Mouse (Mus musculus) CH12.LX (cell line): Measurements from ENCODE around the gene Sh3bgrl2. TPM values are rescaled to one million over a fixed set of nuclear protein-coding genes. Genes with fewer than 3 reads are reported as not detected.
"Not testable (repeated sequence)": the region's sequence is repeated elsewhere in the genome, so short reads cannot be mapped to it uniquely, and the experiment has no call there.

ENCODE experiments used
- DNase-seq: peaks from one replicate; pipeline ENCODE4 v3.0.0-alpha.2; 2013; ENCODE audit errors: extremely low read depth
- H3K27ac ChIP-seq: 2 replicates; pipeline ENCODE4 v1.5.1; 2012; ENCODE audit warnings: low read depth, mild to moderate bottlenecking, control low read depth, moderate library complexity; ENCODE audit not compliant: insufficient read depth
- H3K27me3 ChIP-seq: replicated peaks from 2 replicates; pipeline ENCODE3; 2012; ENCODE audit warnings: inconsistent platforms
- H3K36me3 ChIP-seq, 2 experiments: replicated peaks in 1 of 2; 2 replicates each; pipeline versions ENCODE3 to v1.6.1; 2012; ENCODE audit warnings: inconsistent platforms in 1 of 2, low read length in 1 of 2, mild to moderate bottlenecking in 1 of 2, mixed read lengths in 1 of 2, moderate library complexity in 1 of 2; ENCODE audit not compliant: control insufficient read depth in 1 of 2, insufficient read depth in 1 of 2
- H3K4me1 ChIP-seq, 2 experiments: 2 replicates each; pipeline ENCODE4 v1.6.1; 2012; ENCODE audit warnings: inconsistent platforms in 1 of 2, moderate library complexity in 1 of 2; ENCODE audit not compliant: insufficient read depth in 2 of 2, control insufficient read depth in 1 of 2
- H3K4me2 ChIP-seq: 2 replicates; pipeline ENCODE4 v1.6.1; 2012; ENCODE audit warnings: low read depth, mild to moderate bottlenecking, control low read depth; ENCODE audit not compliant: poor library complexity, insufficient read depth, severe bottlenecking
- H3K4me3 ChIP-seq, 3 experiments: fragments of 150-350 bp in 1 of 3; sonication (generic) in 1 of 3; replicated peaks in 1 of 3; 2 replicates each; pipeline versions ENCODE3 to v1.5.1; 2011 to 2012; ENCODE audit warnings: low read depth in 2 of 3, low read length in 2 of 3, mild to moderate bottlenecking in 2 of 3, moderate library complexity in 2 of 3, control low read depth in 1 of 3, improper control_type of control experiment in 1 of 3, inconsistent platforms in 1 of 3, mixed read lengths in 1 of 3; ENCODE audit not compliant: poor library complexity in 1 of 3
- H3K79me2 ChIP-seq: replicated peaks from 2 replicates; pipeline ENCODE4 v1.6.1; 2012; ENCODE audit warnings: mild to moderate bottlenecking, moderate library complexity; ENCODE audit not compliant: control insufficient read depth, poor library complexity, insufficient read depth, severe bottlenecking; ENCODE audit errors: extremely low read depth
- H3K9ac ChIP-seq: 2 replicates; pipeline ENCODE4 v1.6.1; 2012; ENCODE audit warnings: low read depth, mild to moderate bottlenecking, control low read depth, moderate library complexity; ENCODE audit not compliant: insufficient read depth
- H3K9me3 ChIP-seq: replicated peaks from 2 replicates; pipeline ENCODE3; 2012; ENCODE audit warnings: low read length, inconsistent platforms, mixed read lengths
- BHLHE40 ChIP-seq: IDR thresholded peaks from 2 replicates; pipeline ENCODE4 v1.6.1; 2011; ENCODE audit warnings: mild to moderate bottlenecking, low read depth, low read length, improper control_type of control experiment
- CHD1 ChIP-seq: IDR thresholded peaks from 2 replicates; pipeline ENCODE4 v1.6.1; 2012; ENCODE audit warnings: low read depth, low read length, improper control_type of control experiment, inconsistent platforms
- CHD2 ChIP-seq: IDR thresholded peaks from 2 replicates; pipeline ENCODE4 v1.6.1; 2011; ENCODE audit warnings: low read length, improper control_type of control experiment
- GABPA ChIP-seq: IDR thresholded peaks from 2 replicates; pipeline ENCODE4 v1.6.1; 2012; ENCODE audit warnings: low read depth, low read length, improper control_type of control experiment, inconsistent platforms; ENCODE audit not compliant: insufficient replicate concordance
- HCFC1 ChIP-seq: IDR thresholded peaks from 2 replicates; pipeline ENCODE4 v1.6.1; 2012; ENCODE audit warnings: low read depth, mild to moderate bottlenecking, inconsistent platforms, low read length, improper control_type of control experiment
- IRF4 ChIP-seq: IDR thresholded peaks from 2 replicates; pipeline ENCODE4 v1.6.1; 2014; ENCODE audit warnings: low read depth, mild to moderate bottlenecking, inconsistent platforms, low read length, improper control_type of control experiment
- JUN ChIP-seq: IDR thresholded peaks from 2 replicates; pipeline ENCODE4 v1.6.1; 2011; ENCODE audit warnings: low read depth, mild to moderate bottlenecking, low read length, improper control_type of control experiment, moderate library complexity; ENCODE audit not compliant: insufficient read depth
- MAFK ChIP-seq: IDR thresholded peaks from 2 replicates; pipeline ENCODE4 v1.6.1; 2011; ENCODE audit warnings: low read length, improper control_type of control experiment; ENCODE audit not compliant: insufficient replicate concordance
- MAZ ChIP-seq: IDR thresholded peaks from 2 replicates; pipeline ENCODE4 v1.6.1; 2012; ENCODE audit warnings: low read depth, mild to moderate bottlenecking, inconsistent platforms, low read length, improper control_type of control experiment, moderate library complexity
- MXI1 ChIP-seq: IDR thresholded peaks from 2 replicates; pipeline ENCODE4 v1.6.1; 2011; ENCODE audit warnings: mild to moderate bottlenecking, low read depth, low read length, improper control_type of control experiment
- MYC ChIP-seq: IDR thresholded peaks from 2 replicates; pipeline ENCODE4 v1.6.1; 2011; ENCODE audit warnings: low read depth, mild to moderate bottlenecking, improper control_type of control experiment, low read length
- NELFE ChIP-seq: IDR thresholded peaks from 2 replicates; pipeline ENCODE4 v1.6.1; 2011; ENCODE audit warnings: low read depth, low read length, improper control_type of control experiment
- POLR2A ChIP-seq: IDR thresholded peaks from 2 replicates; pipeline ENCODE4 v1.6.1; 2011; ENCODE audit warnings: low read depth, mild to moderate bottlenecking, improper control_type of control experiment, low read length
- POLR2AphosphoS2 ChIP-seq: IDR thresholded peaks from 2 replicates; pipeline ENCODE4 v1.6.1; 2011; ENCODE audit warnings: low read depth, low read length, improper control_type of control experiment
- SIN3A ChIP-seq: IDR thresholded peaks from 2 replicates; pipeline ENCODE4 v1.6.1; 2012; ENCODE audit warnings: low read length, improper control_type of control experiment, inconsistent platforms
- UBTF ChIP-seq: IDR thresholded peaks from 2 replicates; pipeline ENCODE4 v1.6.1; 2012; ENCODE audit warnings: low read depth, mild to moderate bottlenecking, inconsistent platforms, low read length, improper control_type of control experiment, moderate library complexity
- ZC3H11A ChIP-seq: IDR thresholded peaks from 2 replicates; pipeline ENCODE4 v1.6.1; 2012; ENCODE audit warnings: low read depth, mild to moderate bottlenecking, inconsistent platforms, low read length, improper control_type of control experiment
- ZMIZ1 ChIP-seq: IDR thresholded peaks from 2 replicates; pipeline ENCODE4 v1.6.1; 2012; ENCODE audit warnings: low read depth, mild to moderate bottlenecking, inconsistent platforms, low read length, improper control_type of control experiment
- dilution Hi-C: fragments of 300-500 bp; cut with MboI; formaldehyde crosslinking; loops from 2 replicates; pipeline ENCODE4 v1.14.3; 2020; ENCODE audit warnings: low sequenced_read_pairs; ENCODE audit not compliant: extremely low pct_unique_long_range_greater_than_20kb, extremely low pct_ligation_motif_present
- in situ Hi-C: fragments of 300-500 bp; cut with MboI; formaldehyde crosslinking; loops from 3 replicates; pipeline ENCODE4 v1.14.3; 2019; ENCODE audit warnings: low sequenced_read_pairs, low pct_ligation_motif_present, low pct_unique_long_range_greater_than_20kb, mixed read lengths
- polyA plus RNA-seq: library from polyadenylated mRNA; unstranded; fragments of >175 nt; gene quantifications from 2 replicates; pipeline ENCODE4 v1.2.1, GENCODE M21; 2012; ENCODE audit warnings: low read depth; ENCODE audit not compliant: insufficient read length
- total RNA-seq, 2 experiments: library from RNA; depleted of rRNA; stranded (reverse); fragments of 300-350 nt in 1 of 2; fragments of >200 nt in 1 of 2; gene quantifications; 2 replicates each; pipeline ENCODE4 v1.2.3; 2012 to 2014

Gene Sh3bgrl2
- total RNA-seq (2012; rRNA removed) (0.04 and 0.08 TPM in 2 replicates), total RNA-seq (2014; rRNA removed) (0.27 TPM in 2 replicates), polyA plus RNA-seq (0.11 and 0.26 TPM in 2 replicates)

- dilution Hi-C loops (no loop called here), in situ Hi-C loops (no loop called here)
- peaks cover 6% of the 10 kb centered on the region for H3K9me3 ChIP-seq
- H3K4me1 ChIP-seq, result peaks cover 0 to 17% of the 10 kb centered on the region in 2 experiments; a peak in 2 of 4 replicates
- H3K36me3 ChIP-seq, result no peaks in the 10 kb centered on the region
- no peak within 1 kb of the TSS for H3K27ac ChIP-seq
- no peaks in the 10 kb centered on the region for H3K27me3 ChIP-seq
- DNase-seq, result no peak
- H3K4me3 ChIP-seq, result no peak within 1 kb of the TSS
- H3K4me2 ChIP-seq, result no peak within 1 kb of the TSS
- no peak for TF ChIP-seq SIN3A
- TF ChIP-seq UBTF, result no peak
- TF ChIP-seq NELFE, result no peak
- no peak for TF ChIP-seq MXI1
- no peak for TF ChIP-seq JUN
- TF ChIP-seq CHD1, result no peak
- TF ChIP-seq CHD2, result no peak
- no peak for TF ChIP-seq IRF4
- no peak for TF ChIP-seq MAZ
- no peak for TF ChIP-seq ZMIZ1
- TF ChIP-seq MYC, result no peak
- TF ChIP-seq GABPA, result no peak
- TF ChIP-seq POLR2AphosphoS2, result no peak
- no peak for TF ChIP-seq HCFC1
- no peak for TF ChIP-seq POLR2A
- TF ChIP-seq ZC3H11A, result no peak
- no peak for TF ChIP-seq MAFK
- TF ChIP-seq BHLHE40, result no peak
- H3K79me2 ChIP-seq, result no peaks in the 10 kb centered on the region
- no peak within 1 kb of the TSS for H3K9ac ChIP-seq
Observed at GRCm38 (mm10) chr9:83547830-83548689, at the start of gene Sh3bgrl2. Sh3bgrl2 (plus strand) TSS chr9:83548327.

GRCm38 (mm10) chr9:83519081-83519480 lies 29.0 kb upstream of the Sh3bgrl2 start:
- DNase-seq, H3K9me3 ChIP-seq, H3K9ac ChIP-seq, H3K4me2 ChIP-seq, in situ Hi-C loops, H3K27ac ChIP-seq, H3K79me2 ChIP-seq, H3K27me3 ChIP-seq, dilution Hi-C loops, H3K36me3 ChIP-seq, H3K4me3 ChIP-seq, H3K4me1 ChIP-seq: not testable (repeated sequence)
